Mouse (Mus musculus): ENCODE data around the gene Exd1. TPM values are rescaled to one million over a fixed set of nuclear protein-coding genes. Genes with fewer than 3 reads are reported as not detected.
"Not testable (repeated sequence)": the region's sequence is repeated elsewhere in the genome, so short reads cannot be mapped to it uniquely, and the experiment has no call there.

Exd1 gene
- polyA plus RNA-seq, 1 experiment from 2014 or later = 0.65 TPM

- no peak for DNase-seq (ENCODE audit: low spot score)
- no peaks in the 10 kb centered on the region for H3K27me3 ChIP-seq (replicated peaks; ENCODE audit: low read depth, poor library complexity, severe bottlenecking)
- no peak overlapping the region for H3K4me3 ChIP-seq
- WGBS = 77% methylated on average over 7 of the region's 7 CpGs
- no peak overlapping the region for H3K27ac ChIP-seq (replicated peaks)
- H3K9me3 ChIP-seq = no peaks in the 10 kb centered on the region
- H3K4me1 ChIP-seq = no peaks in the 10 kb centered on the region
- H3K36me3 ChIP-seq (replicated peaks) = no peaks in the 10 kb centered on the region
Measured at GRCm38 (mm10) chr2:119520550-119520949, 26.9 kb downstream of the Exd1 start.

- Histone ChIP-seq H3K36me3 (replicated peaks) (no peaks in the 10 kb centered on the region), H3K4me1 (no peaks in the 10 kb centered on the region), H3K9me3 (no peaks in the 10 kb centered on the region), H3K4me3 (no peak overlapping the region), H3K27ac (replicated peaks) (no peak overlapping the region), H3K27me3 (replicated peaks; ENCODE audit: low read depth, poor library complexity, severe bottlenecking) (no peaks in the 10 kb centered on the region)
- 60% methylated on average over 5 of the region's 5 CpGs for WGBS
- no peak for DNase-seq (ENCODE audit: low spot score)
Measured at GRCm38 (mm10) chr2:119516811-119517210, 30.6 kb downstream of the Exd1 start.

GRCm38 (mm10) chr2:119514026-119514522 is 33.4 kb downstream of the Exd1 start:
- H3K36me3 ChIP-seq (replicated peaks) = no peaks in the 10 kb centered on the region
- no peak overlapping the region for H3K4me3 ChIP-seq
- H3K27ac ChIP-seq (replicated peaks) = no peak overlapping the region
- H3K9me3 ChIP-seq = no peaks in the 10 kb centered on the region
- 84% methylated on average over 3 of the region's 3 CpGs for WGBS
- no peak for DNase-seq (ENCODE audit: low spot score)
- no peaks in the 10 kb centered on the region for H3K4me1 ChIP-seq
- no peaks in the 10 kb centered on the region for H3K27me3 ChIP-seq (replicated peaks; ENCODE audit: low read depth, poor library complexity, severe bottlenecking)

GRCm38 (mm10) chr2:119512292-119512691 is 35.1 kb downstream of the Exd1 start:
- Histone ChIP-seq H3K27me3 (replicated peaks; ENCODE audit: low read depth, poor library complexity, severe bottlenecking) (no peaks in the 10 kb centered on the region), H3K27ac (replicated peaks) (no peak overlapping the region), H3K9me3 (no peaks in the 10 kb centered on the region), H3K36me3 (replicated peaks) (no peaks in the 10 kb centered on the region), H3K4me3 (no peak overlapping the region), H3K4me1 (no peaks in the 10 kb centered on the region)
- WGBS = 90% methylated on average over 3 of the region's 3 CpGs
- DNase-seq (ENCODE audit: low spot score) = no peak

- H3K36me3 ChIP-seq (replicated peaks) = no peaks in the 10 kb centered on the region
- no peak overlapping the region for H3K4me3 ChIP-seq
- H3K4me1 ChIP-seq = no peaks in the 10 kb centered on the region
- H3K27ac ChIP-seq (replicated peaks) = no peak overlapping the region
- 79% methylated on average over 2 of the region's 2 CpGs for WGBS
- no peak for DNase-seq (ENCODE audit: low spot score)
- no peaks in the 10 kb centered on the region for H3K27me3 ChIP-seq (replicated peaks; ENCODE audit: low read depth, poor library complexity, severe bottlenecking)
- no peaks in the 10 kb centered on the region for H3K9me3 ChIP-seq
Measured at GRCm38 (mm10) chr2:119510856-119511255, 36.6 kb downstream of the Exd1 start.

GRCm38 (mm10) chr2:119508518-119508917 is 38.9 kb downstream of the Exd1 start:
- H3K27ac ChIP-seq (replicated peaks); H3K9me3 ChIP-seq; H3K4me3 ChIP-seq; H3K27me3 ChIP-seq (replicated peaks; ENCODE audit: low read depth, poor library complexity, severe bottlenecking); H3K36me3 ChIP-seq (replicated peaks); DNase-seq (ENCODE audit: low spot score); H3K4me1 ChIP-seq: not testable (repeated sequence)
- WGBS = 69% methylated on average over 7 of the region's 7 CpGs

GRCm38 (mm10) chr2:119507108-119507507 is 40.3 kb downstream of the Exd1 start:
- no peak overlapping the region for H3K27ac ChIP-seq (replicated peaks)
- H3K9me3 ChIP-seq = no peaks in the 10 kb centered on the region
- H3K36me3 ChIP-seq (replicated peaks) = no peaks in the 10 kb centered on the region
- no peaks in the 10 kb centered on the region for H3K27me3 ChIP-seq (replicated peaks; ENCODE audit: low read depth, poor library complexity, severe bottlenecking)
- no peaks in the 10 kb centered on the region for H3K4me1 ChIP-seq
- DNase-seq (ENCODE audit: low spot score) = no peak
- H3K4me3 ChIP-seq = no peak overlapping the region

GRCm38 (mm10) chr2:119500965-119501652 is 46.3 kb downstream of the Exd1 start:
- H3K4me3 ChIP-seq = no peak overlapping the region
- H3K27me3 ChIP-seq (replicated peaks; ENCODE audit: low read depth, poor library complexity, severe bottlenecking) = no peaks in the 10 kb centered on the region
- 77% methylated on average over 2 of the region's 2 CpGs for WGBS
- H3K4me1 ChIP-seq = no peaks in the 10 kb centered on the region
- H3K9me3 ChIP-seq = no peaks in the 10 kb centered on the region
- no peaks in the 10 kb centered on the region for H3K36me3 ChIP-seq (replicated peaks)
- no peak overlapping the region for H3K27ac ChIP-seq (replicated peaks)
- DNase-seq (ENCODE audit: low spot score) = no peak

GRCm38 (mm10) chr2:119498859-119499258 is 48.6 kb downstream of the Exd1 start:
- Histone ChIP-seq H3K9me3 (no peaks in the 10 kb centered on the region), H3K27ac (replicated peaks) (no peak overlapping the region), H3K4me1 (no peaks in the 10 kb centered on the region), H3K4me3 (no peak overlapping the region), H3K27me3 (replicated peaks; ENCODE audit: low read depth, poor library complexity, severe bottlenecking) (no peaks in the 10 kb centered on the region), H3K36me3 (replicated peaks) (no peaks in the 10 kb centered on the region)
- no peak for DNase-seq (ENCODE audit: low spot score)
- WGBS = 96% methylated on average over 2 of the region's 2 CpGs

- H3K9me3 ChIP-seq = no peaks in the 10 kb centered on the region
- H3K36me3 ChIP-seq (replicated peaks) = no peaks in the 10 kb centered on the region
- WGBS = 90% methylated on average over 2 of the region's 2 CpGs
- no peaks in the 10 kb centered on the region for H3K4me1 ChIP-seq
- H3K4me3 ChIP-seq = no peak overlapping the region
- no peak for DNase-seq (ENCODE audit: low spot score)
- no peaks in the 10 kb centered on the region for H3K27me3 ChIP-seq (replicated peaks; ENCODE audit: low read depth, poor library complexity, severe bottlenecking)
- H3K27ac ChIP-seq (replicated peaks) = no peak overlapping the region
Measured at GRCm38 (mm10) chr2:119496082-119496481, 51.3 kb downstream of the Exd1 start.

GRCm38 (mm10) chr2:119491953-119492352 is 55.5 kb downstream of the Exd1 start:
- 62% methylated on average over 5 of the region's 5 CpGs for WGBS
- H3K27me3 ChIP-seq (replicated peaks; ENCODE audit: low read depth, poor library complexity, severe bottlenecking) = no peaks in the 10 kb centered on the region
- no peak overlapping the region for H3K4me3 ChIP-seq
- H3K4me1 ChIP-seq = no peaks in the 10 kb centered on the region
- no peaks in the 10 kb centered on the region for H3K36me3 ChIP-seq (replicated peaks)
- no peaks in the 10 kb centered on the region for H3K9me3 ChIP-seq
- H3K27ac ChIP-seq (replicated peaks) = no peak overlapping the region
- no peak for DNase-seq (ENCODE audit: low spot score)

- Histone ChIP-seq H3K9me3 (no peaks in the 10 kb centered on the region), H3K4me3 (no peak overlapping the region), H3K27me3 (replicated peaks; ENCODE audit: low read depth, poor library complexity, severe bottlenecking) (no peaks in the 10 kb centered on the region), H3K27ac (replicated peaks) (no peak overlapping the region), H3K36me3 (replicated peaks) (no peaks in the 10 kb centered on the region), H3K4me1 (no peaks in the 10 kb centered on the region)
- WGBS = 9% methylated on average over 4 of the region's 4 CpGs
- DNase-seq (ENCODE audit: low spot score) = no peak
Measured at GRCm38 (mm10) chr2:119486488-119486887, 60.9 kb downstream of the Exd1 start.

GRCm38 (mm10) chr2:119482307-119482706 is 65.1 kb downstream of the Exd1 start:
- H3K9me3 ChIP-seq = no peaks in the 10 kb centered on the region
- WGBS = 89% methylated on average over 1 of the region's 1 CpGs
- peaks cover 10% of the 10 kb centered on the region; the same call in 1 of the 2 replicates for H3K36me3 ChIP-seq (replicated peaks)
- no peaks in the 10 kb centered on the region for H3K27me3 ChIP-seq (replicated peaks; ENCODE audit: low read depth, poor library complexity, severe bottlenecking)
- DNase-seq (ENCODE audit: low spot score) = no peak
- H3K4me3 ChIP-seq = no peak overlapping the region
- peaks cover 9% of the 10 kb centered on the region for H3K4me1 ChIP-seq
- H3K27ac ChIP-seq (replicated peaks) = no peak overlapping the region
